Mouse (Mus musculus): Measurements from ENCODE around the gene Prcd. TPM values are rescaled to one million over a fixed set of nuclear protein-coding genes. Genes with fewer than 3 reads are reported as not detected.

The Prcd gene
- polyA plus RNA-seq, 1 experiment from 2014 or later: 0.86 TPM

DNA sequence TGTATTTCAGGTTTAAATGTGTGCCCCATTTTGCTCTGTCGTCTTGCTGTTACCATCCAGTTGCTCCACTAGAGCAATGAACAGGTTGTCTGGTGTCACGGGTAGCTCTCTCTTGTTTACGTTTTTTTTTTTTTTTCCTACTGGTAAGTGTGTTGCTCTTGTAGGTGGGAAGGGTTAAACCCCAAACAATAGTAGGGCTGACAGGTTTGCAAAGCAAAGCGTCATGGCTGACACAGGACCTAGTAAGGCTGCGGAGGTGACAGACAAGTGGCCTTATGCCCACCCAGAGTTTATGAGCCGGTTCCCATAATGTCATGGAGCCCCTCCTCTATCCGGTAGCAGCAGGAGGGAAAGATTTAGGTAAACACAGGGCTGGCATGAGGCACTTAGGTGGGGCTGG lies 53.0 kb downstream of the Prcd start:
- Histone ChIP-seq H3K9ac (no peak overlapping the region), H3K9me3 (no peaks in the 10 kb centered on the region), H3K4me3 (no peak overlapping the region), H3K4me2 (replicated peaks) (no peak overlapping the region), H3K4me1 (no peaks in the 10 kb centered on the region), H3K27ac (no peak overlapping the region), H3K36me3 (no peaks in the 10 kb centered on the region), H3K27me3 (no peaks in the 10 kb centered on the region)
- 56% methylated on average over 7 of the region's 7 CpGs for WGBS
- ATAC-seq (ENCODE audit: insufficient number of reproducible peaks, insufficient read depth, low FRiP score, low TSS enrichment): no peak

DNA sequence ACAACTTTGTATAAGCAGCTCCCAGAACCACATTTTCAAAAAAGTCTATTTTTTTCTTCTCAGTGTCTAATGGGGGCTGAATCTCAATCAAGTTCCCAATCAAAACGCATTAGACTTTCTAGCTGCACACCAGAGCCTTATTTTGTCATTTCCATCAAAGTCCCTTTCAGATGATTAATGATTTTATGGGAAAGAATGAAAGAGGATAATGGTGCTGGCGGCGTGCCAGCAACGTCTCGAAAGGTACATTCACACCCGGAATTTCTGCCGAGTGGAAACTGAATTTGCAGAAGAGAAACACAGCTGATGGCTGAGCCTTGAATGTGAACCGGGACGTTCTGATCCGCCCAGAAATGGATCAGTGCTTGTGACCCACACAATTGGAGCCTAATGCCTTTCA lies 56.8 kb downstream of the Prcd start:
- Histone ChIP-seq H3K9me3 (no peaks in the 10 kb centered on the region), H3K9ac (no peak overlapping the region), H3K4me2 (replicated peaks) (no peak overlapping the region), H3K36me3 (no peaks in the 10 kb centered on the region), H3K4me3 (no peak overlapping the region), H3K27ac (no peak overlapping the region), H3K27me3 (no peaks in the 10 kb centered on the region), H3K4me1 (no peaks in the 10 kb centered on the region)
- 69% methylated on average over 10 of the region's 10 CpGs for WGBS
- ATAC-seq (ENCODE audit: insufficient number of reproducible peaks, insufficient read depth, low FRiP score, low TSS enrichment): no peak

DNA sequence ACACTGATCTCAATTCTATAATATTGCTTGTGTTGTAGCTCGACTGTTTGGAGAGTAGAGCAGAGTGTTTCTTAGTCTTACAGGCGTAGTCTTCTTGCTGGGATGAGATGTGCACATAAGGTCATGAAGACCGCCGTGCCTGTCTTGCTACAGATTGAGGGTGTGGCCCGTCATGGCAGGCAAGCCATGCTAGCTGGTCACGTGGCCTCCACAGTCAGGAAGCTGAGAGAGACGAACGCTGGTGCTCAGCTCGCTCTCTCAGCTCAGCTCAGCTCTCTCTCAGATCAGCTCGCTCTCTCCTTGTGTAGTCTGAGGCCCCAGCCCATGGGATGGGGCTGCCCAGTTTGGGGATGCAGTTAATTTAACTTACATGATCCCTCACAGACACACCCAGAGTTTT lies 57.5 kb downstream of the Prcd start:
- Histone ChIP-seq H3K9me3 (no peaks in the 10 kb centered on the region), H3K36me3 (no peaks in the 10 kb centered on the region), H3K4me1 (no peaks in the 10 kb centered on the region), H3K4me3 (no peak overlapping the region), H3K27ac (no peak overlapping the region), H3K9ac (no peak overlapping the region), H3K27me3 (no peaks in the 10 kb centered on the region), H3K4me2 (replicated peaks) (no peak overlapping the region)
- no peak for ATAC-seq (ENCODE audit: insufficient number of reproducible peaks, insufficient read depth, low FRiP score, low TSS enrichment)
- 90% methylated on average over 10 of the region's 10 CpGs for WGBS

- H3K4me3 ChIP-seq: no peak overlapping the region
- no peak overlapping the region for H3K4me2 ChIP-seq (replicated peaks)
These were observed 60.7 kb downstream of the Prcd start for GRCm38 (mm10) chr11:116714052-116714451.

More at GRCm38 (mm10) chr11:116714052-116714451, 60.7 kb downstream of the Prcd start:
- H3K27me3 ChIP-seq: no peaks in the 10 kb centered on the region
- H3K27ac ChIP-seq: no peak overlapping the region
- no peak for ATAC-seq (ENCODE audit: insufficient number of reproducible peaks, insufficient read depth, low FRiP score, low TSS enrichment)
- WGBS: 93% methylated on average over 12 of the region's 12 CpGs
- H3K36me3 ChIP-seq: no peaks in the 10 kb centered on the region
- H3K9me3 ChIP-seq: no peaks in the 10 kb centered on the region; the same call in 1 of the 2 replicates
- no peaks in the 10 kb centered on the region for H3K4me1 ChIP-seq
- no peak overlapping the region for H3K9ac ChIP-seq

Other genes with a start within 250 kb of the Prcd start
- gene Rnf157, start 240.5 kb upstream of the Prcd start, polyA plus RNA-seq (2016; fragmentation: Nextera tagmentation; extraction: Ambion mirVana): 27.4 and 33.3 TPM in 2 replicates
- gene Ubald2, start 219.4 kb upstream of the Prcd start, polyA plus RNA-seq (2016; fragmentation: Nextera tagmentation; extraction: Ambion mirVana): 32.3 and 44.1 TPM in 2 replicates
- 0.14 and 0.39 TPM in 2 replicates for gene Qrich2, start 187.3 kb upstream of the Prcd start, polyA plus RNA-seq (2016; fragmentation: Nextera tagmentation; extraction: Ambion mirVana)
- gene Prpsap1, start 159.3 kb upstream of the Prcd start, polyA plus RNA-seq (2016; fragmentation: Nextera tagmentation; extraction: Ambion mirVana): 197 and 211 TPM in 2 replicates
- 6.9 and 8.3 TPM in 2 replicates for gene Sphk1, start 122.6 kb upstream of the Prcd start, polyA plus RNA-seq (2016; fragmentation: Nextera tagmentation; extraction: Ambion mirVana)
- 19.9 and 26.4 TPM in 2 replicates for gene Ube2o, start 72.1 kb upstream of the Prcd start, polyA plus RNA-seq (2016; fragmentation: Nextera tagmentation; extraction: Ambion mirVana)
- gene Aanat, start 67.1 kb upstream of the Prcd start, polyA plus RNA-seq (2016; fragmentation: Nextera tagmentation; extraction: Ambion mirVana): not detected in 2 replicates
- 4.5 and 4.7 TPM in 2 replicates for gene Rhbdf2, start 26.5 kb upstream of the Prcd start, polyA plus RNA-seq (2016; fragmentation: Nextera tagmentation; extraction: Ambion mirVana)
- 6.4 and 7.1 TPM in 2 replicates for gene Cygb, start 779 bp downstream of the Prcd start, polyA plus RNA-seq (2016; fragmentation: Nextera tagmentation; extraction: Ambion mirVana)
- gene St6galnac1, start 122.0 kb downstream of the Prcd start, polyA plus RNA-seq (2016; fragmentation: Nextera tagmentation; extraction: Ambion mirVana): not detected in 2 replicates
- 31.7 and 34.1 TPM in 2 replicates for gene Mxra7, start 174.5 kb downstream of the Prcd start, polyA plus RNA-seq (2016; fragmentation: Nextera tagmentation; extraction: Ambion mirVana)
- 63.7 and 71.2 TPM in 2 replicates for gene Mettl23, start 189.7 kb downstream of the Prcd start, polyA plus RNA-seq (2016; fragmentation: Nextera tagmentation; extraction: Ambion mirVana)
- gene Jmjd6, start 189.9 kb downstream of the Prcd start, polyA plus RNA-seq (2016; fragmentation: Nextera tagmentation; extraction: Ambion mirVana): 79.2 and 80.5 TPM in 2 replicates
- 47.8 and 51.2 TPM in 2 replicates for gene Mfsd11, start 198.9 kb downstream of the Prcd start, polyA plus RNA-seq (2016; fragmentation: Nextera tagmentation; extraction: Ambion mirVana)
- gene Srsf2, start 199.6 kb downstream of the Prcd start, polyA plus RNA-seq (2016; fragmentation: Nextera tagmentation; extraction: Ambion mirVana): 915 and 968 TPM in 2 replicates

Data from embryonic facial prominence, embryonic 12.5 days (tissue).